Mouse (Mus musculus) ZHBTc4 (cell line): ENCODE measurements around the gene Vstm2b.

Source experiments
- DNase-seq: peaks from one replicate; pipeline ENCODE4 v3.0.0-alpha.2; 2011; ENCODE audit warnings: low read depth, low spot score

The Vstm2b gene

GRCm38 (mm10) chr7:40898096-40898710 is at the start of gene Vstm2b:
Gene Vstm2b, plus strand, starts transcription at chr7:40898328.
- DNase-seq, result peak; percentile 25

- DNase-seq, result no peak
Observed at GRCm38 (mm10) chr7:40856088-40856625, 42.0 kb upstream of the Vstm2b start.

GRCm38 (mm10) chr7:40873380-40873990 is 24.6 kb upstream of the Vstm2b start:
- peak; percentile 20 for DNase-seq

GRCm38 (mm10) chr7:40884855-40885489 is 13.2 kb upstream of the Vstm2b start:
- no peak for DNase-seq

DNA sequence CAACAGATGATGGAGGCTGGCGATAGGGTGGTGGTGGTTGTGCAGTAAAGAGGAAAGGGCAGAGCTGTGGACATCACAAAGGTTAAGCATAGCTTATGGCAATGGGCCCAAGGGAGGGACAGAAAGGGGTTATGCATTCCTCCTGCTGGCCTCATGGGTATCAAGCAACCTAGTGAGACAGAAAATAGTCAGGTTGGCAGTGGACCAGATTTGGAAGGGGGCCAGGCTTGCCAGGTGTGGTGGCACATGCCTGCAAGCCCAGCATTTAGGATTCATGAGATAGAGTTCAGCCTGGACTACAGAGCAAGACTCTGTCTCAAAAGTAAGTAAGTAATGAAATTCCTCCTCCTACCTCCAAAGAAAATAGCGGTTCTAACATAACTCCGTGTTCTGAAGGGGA is 9.8 kb upstream of the Vstm2b start:
- no peak for DNase-seq

DNA sequence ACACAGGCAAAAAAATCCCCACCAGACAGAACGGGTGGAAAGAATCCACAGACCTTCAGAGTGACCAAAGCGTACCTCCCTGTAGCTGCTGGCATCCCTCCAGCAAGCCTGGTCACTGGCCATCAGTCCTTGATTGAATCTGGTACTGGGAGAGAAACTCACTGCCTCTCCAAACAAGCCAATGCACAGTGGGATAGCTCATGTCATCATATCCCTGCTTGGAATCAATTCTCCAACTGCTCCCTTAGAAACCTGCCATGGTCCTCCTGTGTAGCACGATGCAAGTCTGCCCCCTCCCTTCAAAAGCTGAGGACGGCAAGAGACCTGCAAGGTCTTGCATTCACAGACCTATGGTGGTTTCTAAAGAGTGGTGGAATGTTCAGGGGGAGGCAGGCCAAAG is 1.2 kb upstream of the Vstm2b start:
- no peak for DNase-seq

DNA sequence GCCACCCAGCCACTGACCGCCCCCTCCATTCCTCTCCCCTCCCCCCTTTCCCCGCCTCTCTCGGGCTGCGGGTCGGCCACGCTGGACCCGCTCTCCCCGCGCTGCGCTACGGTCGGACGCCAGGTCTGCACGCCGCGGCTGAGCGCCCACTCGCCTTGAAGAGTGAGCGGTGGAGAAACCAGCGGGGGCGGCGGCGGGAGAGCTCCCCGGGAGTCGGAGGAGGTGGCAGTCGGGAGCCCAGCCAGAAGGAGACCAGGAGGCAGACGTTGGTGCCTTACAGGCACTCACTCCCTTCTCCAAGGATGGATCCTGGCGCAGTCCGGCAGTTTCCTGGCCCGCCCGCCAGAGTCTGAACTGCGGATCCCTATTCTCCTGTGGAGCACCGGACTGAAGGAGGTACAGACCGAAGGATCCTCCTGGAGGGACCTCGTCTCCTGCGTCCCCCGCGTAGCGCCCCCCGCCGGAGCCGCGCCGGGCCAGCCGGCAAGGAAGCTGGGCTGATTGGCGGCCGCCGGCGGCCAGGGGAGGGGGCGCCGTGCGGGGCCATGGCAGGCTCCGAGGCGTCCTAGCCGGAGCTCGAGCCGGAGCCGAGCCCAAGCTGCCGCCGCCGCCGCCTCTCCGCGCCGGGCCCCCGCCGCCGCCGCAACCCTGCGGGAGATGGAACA is 715 bp downstream of the Vstm2b start:
- peak; percentile 42 for DNase-seq

- DNase-seq, result peak; percentile 53
Observed at GRCm38 (mm10) chr7:40899376-40900265, 1.5 kb downstream of the Vstm2b start.

- DNase-seq, result peak; percentile 70
Observed at GRCm38 (mm10) chr7:40901201-40901600, 3.1 kb downstream of the Vstm2b start.

GRCm38 (mm10) chr7:40902506-40902905 is 4.4 kb downstream of the Vstm2b start:
- peak; percentile 39 for DNase-seq

DNA sequence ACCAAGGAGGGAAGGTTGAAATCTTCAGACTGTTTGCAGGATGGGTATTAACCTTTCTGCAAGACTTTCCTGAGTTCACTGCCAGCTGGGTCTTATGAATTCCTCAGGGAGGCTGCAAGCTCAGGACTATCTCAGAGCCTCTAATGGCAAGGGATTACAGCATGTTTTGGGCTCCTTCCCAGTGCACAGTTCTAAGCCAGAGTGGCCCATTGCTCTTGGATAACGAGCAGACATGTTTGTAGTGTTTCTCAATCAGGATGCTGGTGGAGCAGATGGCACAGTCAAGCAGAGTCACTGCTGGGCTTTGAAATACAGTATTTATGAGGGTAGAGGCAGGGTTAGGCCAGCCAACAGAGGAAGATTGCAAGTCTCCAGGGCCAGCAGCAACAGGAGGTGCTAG is 8.4 kb downstream of the Vstm2b start:
- no peak for DNase-seq

DNA sequence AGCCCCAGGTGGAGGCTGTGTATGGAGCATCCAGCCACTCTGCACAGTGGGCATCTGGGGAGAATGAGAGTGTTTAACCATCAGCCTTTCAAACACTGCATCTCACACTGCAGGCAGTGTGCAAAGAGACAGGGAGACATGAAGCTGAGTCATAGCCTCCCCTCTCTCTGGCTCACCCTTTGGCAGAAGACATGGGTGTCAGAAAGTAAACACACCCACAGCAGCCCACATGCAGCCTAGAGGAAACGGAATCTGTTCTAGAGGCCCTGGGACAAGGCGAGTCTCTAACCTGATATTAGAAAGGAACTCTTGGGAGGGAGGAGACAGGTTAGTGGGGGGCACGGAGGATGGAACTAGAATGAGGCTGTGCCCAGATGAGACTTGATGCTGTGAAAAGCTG is 18.6 kb downstream of the Vstm2b start:
- no peak for DNase-seq

DNA sequence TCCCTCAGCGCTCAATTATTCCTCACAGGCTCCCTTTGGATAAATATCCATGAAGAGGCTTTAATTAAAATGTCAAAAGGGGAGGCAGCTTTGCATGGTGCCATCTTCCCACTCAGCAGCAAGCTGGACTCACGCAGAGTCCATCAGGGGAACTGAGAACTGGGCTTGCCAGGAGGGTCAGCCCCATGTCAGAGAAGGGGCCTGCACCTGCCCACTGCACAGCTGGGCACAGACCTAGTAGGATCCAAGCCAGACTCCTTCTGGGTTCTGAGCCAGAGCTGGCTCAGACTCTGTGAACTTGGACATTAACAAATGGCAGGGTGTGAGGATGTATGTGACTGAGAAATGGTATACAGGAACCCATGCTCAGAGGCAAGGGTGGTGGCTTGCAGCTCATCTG is 22.0 kb downstream of the Vstm2b start:
- DNase-seq, result no peak

- DNase-seq, result no peak
Observed at GRCm38 (mm10) chr7:40921281-40921680, 23.2 kb downstream of the Vstm2b start.

DNA sequence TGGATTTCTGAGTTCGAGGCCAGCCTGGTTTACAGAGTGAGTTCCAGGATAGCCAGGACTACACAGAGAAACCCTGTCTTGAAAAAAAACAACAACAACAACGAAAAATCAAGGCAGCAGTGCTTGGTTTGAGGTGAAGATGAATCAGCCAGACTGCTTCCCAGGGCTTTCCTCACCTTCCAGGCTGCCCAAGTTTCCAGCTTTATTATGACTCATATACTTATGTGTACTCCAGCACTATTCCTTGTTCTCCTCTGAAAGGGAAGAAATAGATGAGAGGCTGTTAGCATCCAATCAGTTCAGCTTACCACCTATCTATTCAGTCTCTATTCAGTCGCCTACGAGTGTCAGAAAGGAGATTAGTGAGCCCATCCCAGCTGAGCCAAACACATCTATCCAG is 24.7 kb downstream of the Vstm2b start:
- no peak for DNase-seq

DNA sequence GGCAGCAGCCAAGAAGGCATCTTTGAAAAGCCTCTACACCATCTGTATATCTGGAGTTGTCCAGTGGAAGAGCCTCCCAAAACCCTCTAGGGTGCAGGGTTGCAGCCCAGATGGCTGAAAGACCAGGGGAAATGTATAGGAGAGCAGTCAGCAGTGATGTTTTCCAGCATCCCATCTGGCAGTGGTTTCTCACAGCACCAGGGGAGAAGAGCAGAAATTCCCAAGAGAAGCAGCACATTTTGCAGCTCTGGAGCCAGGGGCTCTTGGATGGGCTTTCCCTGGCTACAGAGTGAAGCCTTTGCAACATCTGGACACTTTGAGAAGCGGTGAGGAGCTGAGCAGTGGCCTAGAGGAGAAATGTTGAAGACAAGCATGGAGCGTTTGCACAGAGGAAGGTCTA is 30.3 kb downstream of the Vstm2b start:
- DNase-seq, result no peak

- DNase-seq, result no peak
Observed at GRCm38 (mm10) chr7:40936617-40937212, 38.6 kb downstream of the Vstm2b start.

GRCm38 (mm10) chr7:40939371-40939770 is 41.2 kb downstream of the Vstm2b start:
- no peak for DNase-seq

DNA sequence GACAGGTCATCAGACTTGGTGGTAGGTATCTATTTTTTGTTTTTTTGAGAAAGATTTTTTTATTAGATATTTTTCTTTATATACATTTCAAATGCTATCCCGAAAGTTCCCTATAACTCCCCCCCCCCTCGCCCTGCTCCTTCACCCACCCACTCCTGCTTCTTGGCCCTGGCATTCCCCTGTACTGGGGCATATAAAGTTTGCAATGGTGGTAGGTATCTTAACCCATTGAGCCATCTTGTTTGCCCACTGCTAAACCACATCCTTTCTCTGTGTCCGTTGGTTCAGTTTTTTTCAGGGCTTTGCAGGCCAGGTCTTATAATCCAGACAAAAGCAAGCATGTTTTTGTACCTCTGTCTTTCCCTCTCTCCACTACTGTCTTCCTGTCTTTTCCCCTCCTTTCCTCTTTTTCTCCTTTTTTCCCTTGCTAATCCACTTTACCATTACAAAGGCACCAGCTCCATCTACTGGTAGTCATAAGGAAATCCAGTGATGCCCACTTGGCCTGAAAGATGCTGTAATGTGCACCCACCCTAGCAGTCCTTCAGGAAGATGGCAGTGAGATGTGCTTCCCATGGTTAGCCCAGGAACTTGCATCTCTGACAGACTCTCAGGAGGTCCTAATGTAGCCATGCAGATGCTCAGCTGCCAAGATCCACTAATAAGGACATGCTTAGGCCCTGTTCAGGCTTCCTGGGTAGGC is 44.3 kb downstream of the Vstm2b start:
- peak; percentile 23 for DNase-seq
